Mouse (Mus musculus) liver (tissue): ENCODE measurements at regions not wholly inside any gene's neighbourhood (a gene's known extent, or its start where the extent isn't known, plus 50 kb on each side); places are given as distances from the start of the nearest gene placed in this dataset.

Experiments used
- DNase-seq: peaks from one replicate; pipeline ENCODE4 v3.0.0-alpha.2; 2020; ENCODE audit warnings: mixed read lengths

DNA sequence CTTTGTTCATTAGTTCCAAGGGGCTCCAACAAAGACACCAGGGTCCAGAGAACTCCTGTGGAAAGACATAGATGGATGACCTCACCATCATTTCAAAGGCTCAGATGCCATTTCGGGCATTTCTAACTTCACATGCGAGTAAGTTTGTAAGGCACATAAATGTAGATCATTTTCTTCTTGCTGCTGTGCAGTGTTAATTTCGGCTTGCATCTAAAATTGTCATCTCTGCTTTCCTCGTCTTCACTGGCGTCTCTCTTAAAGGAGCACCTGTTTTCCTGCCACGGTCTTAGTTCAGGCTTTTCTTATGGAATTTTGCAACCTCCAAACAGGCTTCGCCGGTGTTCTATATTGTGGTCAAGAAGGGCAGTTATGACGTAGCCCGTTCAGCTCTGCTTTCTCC is 280.6 kb upstream of the Prickle1 start:
- no peak for DNase-seq

DNA sequence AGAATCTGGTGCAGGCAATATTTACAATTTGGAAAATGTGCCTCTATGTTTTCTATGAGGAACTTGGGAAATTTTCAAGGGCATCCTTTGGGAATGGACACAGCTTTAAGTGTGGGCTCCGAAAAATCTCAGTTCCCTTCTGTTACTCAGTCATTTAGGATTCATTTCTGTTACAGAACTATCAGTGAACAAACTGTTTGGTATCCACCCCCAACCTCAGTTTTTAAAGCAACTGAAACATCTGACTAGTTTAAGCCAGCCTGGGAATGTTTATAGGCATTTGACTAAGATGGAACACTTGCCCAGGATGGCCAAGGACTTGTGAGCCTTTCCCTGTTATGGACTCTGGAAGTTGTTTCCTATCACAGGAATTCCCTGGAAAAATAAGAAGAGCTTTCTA is 280.0 kb upstream of the Prickle1 start:
- no peak for DNase-seq

DNA sequence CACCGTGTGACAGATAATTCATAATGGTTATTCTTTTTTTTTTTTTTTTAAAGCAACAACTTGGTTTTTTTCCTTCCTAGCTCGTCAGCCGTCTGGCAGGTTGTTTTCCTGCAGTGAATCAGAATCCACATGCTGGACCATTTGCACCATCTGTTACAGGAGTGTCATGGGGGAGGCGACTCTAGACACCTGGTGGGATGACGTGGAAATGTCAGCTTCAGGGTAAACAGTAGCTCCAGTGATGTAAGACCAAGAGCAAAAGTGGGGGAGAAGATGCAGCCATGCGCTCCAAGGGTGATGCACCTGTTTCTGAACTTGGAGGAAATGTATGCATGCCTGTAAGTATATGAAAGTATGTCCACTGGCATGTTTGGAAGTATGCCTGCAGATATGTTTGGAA is 278.5 kb upstream of the Prickle1 start:
- DNase-seq: no peak

DNA sequence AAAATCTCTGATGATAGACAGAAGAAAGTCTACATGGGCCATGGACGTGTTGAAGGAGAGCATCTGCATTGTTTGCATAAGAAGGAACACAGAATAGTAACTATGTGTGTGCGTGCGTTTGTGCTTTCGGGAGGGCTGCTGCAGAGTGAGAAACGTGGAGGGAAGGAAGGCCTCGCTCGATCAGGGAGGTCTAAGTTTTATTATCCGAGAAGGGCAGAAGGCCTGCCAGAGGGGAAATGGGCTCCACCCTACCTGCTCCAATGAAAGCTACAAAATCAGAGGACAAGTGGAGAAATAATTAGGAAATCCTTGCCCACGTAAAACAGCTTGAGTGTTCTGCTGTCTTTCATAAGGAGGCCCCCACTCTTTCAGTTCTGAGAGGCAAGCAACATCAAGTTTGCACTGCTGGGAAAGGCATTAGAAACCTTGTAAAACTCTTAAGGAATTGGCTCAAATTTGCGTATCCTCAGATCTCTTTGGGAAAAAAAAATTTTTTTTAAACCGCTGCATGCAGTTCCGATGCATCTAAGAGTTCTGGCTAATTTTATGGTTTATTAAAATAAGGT is 261.7 kb upstream of the Prickle1 start:
- DNase-seq: no peak

DNA sequence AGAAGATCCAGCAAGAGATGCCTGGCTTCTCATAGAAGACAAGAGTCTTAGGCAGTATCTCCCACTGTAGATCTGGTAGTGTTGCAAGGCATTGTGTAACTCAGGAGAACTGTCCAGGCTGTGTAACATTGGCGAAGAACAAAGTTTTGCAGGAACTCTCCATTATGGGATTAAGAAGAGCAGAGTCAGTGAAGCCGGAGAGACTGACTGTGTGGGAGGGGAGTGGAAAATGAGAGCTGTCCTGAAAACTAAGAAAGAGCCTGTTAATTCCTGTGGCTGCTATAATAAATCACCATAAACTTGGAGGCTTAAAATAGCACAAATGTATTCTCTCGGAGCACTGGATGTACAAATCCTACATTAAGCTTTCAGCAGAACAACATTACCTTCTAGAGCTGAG is 257.5 kb upstream of the Prickle1 start:
- no peak for DNase-seq

DNA sequence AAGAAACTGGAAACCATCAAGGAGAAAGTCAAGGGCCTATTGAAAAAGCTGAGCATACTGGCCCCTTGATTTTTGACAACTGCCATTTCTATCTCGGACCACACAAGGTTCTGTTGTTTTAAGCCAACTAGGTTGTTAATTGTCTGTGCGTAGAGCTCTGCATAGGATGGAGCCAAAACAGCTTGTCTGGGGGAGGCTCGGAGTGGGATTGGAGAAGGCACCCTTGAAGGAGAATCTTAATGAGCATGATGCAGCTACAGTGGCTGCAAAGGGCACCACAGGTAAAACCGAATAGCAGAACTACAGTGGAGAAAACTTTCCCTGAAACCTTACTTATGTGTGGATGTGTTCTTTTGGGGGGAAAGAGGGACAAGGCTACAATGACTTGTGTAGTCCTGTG is 256.4 kb upstream of the Prickle1 start:
- DNase-seq: no peak

DNA sequence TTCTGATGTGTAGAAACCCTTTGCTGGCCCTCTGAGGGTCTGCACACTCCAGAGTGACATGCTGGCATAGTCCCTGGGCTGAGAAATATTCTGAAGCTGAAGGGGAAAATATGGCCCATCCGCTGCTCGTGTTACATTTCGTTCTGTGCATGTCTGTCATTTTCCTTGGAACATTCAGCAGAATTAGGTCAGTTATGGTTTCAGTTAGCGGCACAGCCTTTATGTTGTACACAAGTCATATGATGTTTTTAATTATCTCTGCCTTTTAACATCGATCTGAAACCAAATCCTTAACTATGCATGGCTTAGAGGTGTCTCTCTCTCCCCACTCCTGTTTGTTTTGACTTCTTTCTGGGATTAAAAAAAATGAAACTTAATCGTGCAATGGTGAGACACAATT is 254.7 kb upstream of the Prickle1 start:
- DNase-seq: no peak

DNA sequence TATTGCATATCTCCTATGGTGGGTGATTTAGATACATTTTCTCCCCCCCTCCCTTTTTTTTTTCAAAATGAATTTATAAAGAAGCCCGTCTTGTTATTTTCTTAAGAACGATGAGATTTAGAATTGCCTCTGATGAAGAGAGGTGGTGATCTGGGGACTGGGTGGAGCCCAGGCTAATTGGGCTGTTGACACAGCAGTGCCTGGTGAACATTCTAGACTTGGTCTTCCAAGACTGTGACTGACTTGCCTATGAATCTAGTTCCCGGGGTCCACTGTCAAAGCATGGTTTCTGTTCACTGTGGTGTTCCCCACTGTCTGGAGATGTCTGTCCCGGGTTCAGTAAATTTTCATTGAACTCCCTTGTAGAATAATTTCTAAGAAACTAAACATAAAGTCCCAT is 253.1 kb upstream of the Prickle1 start:
- DNase-seq: no peak

DNA sequence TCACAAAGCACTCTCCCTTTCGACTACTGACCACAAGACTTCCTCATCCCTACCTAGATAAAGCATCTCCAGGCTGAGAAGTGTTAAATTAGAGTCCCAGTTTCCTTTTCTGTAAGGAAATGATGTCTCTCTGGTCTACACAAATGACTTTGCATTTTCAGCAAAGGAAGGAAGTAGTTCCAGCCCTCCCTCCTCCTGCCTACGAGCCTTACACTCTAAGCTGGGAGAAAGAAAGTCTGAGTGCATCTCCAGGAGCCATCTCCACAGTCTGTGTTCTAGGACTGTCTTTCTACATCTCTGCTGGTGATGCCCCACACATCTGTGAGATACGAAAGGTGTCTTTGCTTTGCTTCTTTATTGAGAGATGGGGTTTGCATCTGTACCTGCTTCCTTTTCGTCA is 251.1 kb upstream of the Prickle1 start:
- no peak for DNase-seq

DNA sequence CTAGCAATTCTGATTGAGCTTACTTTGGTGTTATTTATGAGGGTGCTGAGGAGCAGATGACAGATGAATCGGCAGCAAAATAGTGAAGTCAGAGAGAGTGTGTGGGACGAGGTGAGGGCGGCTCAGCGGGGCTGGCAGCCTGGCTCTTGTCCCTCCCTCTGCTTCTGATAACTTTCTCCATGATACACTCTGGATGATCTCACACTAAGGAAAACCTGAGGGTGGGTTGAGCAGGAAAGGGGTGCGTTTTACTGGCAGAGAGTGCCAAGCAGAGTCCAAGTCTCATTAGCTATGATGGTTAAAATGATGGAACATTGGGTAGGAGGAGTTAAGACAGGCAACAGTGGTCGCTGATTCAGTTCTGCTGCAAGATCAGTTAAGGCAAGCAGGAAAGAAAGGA is 250.1 kb upstream of the Prickle1 start:
- no peak for DNase-seq

DNA sequence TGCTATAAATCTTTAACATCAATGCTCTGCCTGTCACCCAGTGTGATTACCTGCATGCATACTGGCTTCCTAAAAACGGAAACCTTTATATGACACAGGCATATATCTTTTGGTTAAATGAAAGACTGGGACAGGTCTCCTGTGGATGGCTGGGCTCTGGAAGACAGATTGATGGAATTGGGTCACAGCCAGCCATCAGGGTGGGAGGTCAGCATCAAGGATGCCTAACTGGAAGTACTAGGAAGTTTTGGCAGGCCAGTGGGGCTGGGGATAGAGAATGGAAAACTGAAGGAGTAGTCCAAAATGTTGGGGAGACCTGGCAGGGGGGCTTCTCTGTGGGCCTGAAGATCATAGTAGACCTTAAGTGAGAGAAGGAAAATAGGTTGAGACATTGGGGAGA is 237.3 kb upstream of the Prickle1 start:
- no peak for DNase-seq

DNA sequence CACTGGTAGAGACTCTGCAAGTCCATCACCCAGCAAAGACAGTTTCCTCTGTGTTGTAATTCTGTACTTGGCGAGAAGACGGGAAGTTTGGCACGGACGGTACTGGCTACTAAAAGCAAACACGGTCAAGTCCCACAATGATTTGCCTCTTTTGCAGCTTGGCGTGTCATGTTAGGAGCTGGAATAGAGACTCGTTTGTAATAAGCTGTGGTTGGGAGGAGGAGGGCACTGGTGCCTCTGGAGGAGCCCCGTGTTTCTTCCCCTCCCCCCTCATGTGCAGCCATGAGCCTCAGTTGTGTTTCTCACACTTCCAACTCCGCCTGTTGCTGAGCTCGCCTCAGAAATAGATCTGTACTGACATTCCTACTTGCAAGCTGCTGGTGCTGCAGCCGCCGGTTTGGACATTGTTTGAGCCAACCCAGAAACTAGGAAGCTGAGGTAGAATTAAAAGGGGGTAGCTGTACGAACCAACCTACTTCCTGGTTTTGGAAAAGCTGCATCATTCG is 236.8 kb upstream of the Prickle1 start:
- DNase-seq: no peak

DNA sequence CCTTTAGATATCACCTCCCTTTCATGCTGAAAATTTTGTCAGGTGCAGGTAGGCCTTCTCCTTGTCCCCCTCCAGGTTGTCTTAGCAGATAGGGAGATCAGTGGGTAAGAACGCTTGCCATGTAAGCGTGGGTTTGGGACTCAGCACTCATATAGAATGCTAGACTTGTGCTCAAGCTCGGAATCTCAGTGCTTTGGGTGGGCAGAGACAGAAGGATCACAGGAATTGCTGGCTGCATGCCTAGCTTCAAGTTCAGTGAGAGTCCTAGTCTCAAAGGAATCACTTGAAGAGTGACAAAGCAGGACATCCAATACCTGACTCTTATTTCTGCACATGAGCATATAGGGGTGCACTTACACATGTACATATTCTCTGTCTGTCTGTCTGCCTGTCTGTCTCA is 235.5 kb upstream of the Prickle1 start:
- DNase-seq: no peak

DNA sequence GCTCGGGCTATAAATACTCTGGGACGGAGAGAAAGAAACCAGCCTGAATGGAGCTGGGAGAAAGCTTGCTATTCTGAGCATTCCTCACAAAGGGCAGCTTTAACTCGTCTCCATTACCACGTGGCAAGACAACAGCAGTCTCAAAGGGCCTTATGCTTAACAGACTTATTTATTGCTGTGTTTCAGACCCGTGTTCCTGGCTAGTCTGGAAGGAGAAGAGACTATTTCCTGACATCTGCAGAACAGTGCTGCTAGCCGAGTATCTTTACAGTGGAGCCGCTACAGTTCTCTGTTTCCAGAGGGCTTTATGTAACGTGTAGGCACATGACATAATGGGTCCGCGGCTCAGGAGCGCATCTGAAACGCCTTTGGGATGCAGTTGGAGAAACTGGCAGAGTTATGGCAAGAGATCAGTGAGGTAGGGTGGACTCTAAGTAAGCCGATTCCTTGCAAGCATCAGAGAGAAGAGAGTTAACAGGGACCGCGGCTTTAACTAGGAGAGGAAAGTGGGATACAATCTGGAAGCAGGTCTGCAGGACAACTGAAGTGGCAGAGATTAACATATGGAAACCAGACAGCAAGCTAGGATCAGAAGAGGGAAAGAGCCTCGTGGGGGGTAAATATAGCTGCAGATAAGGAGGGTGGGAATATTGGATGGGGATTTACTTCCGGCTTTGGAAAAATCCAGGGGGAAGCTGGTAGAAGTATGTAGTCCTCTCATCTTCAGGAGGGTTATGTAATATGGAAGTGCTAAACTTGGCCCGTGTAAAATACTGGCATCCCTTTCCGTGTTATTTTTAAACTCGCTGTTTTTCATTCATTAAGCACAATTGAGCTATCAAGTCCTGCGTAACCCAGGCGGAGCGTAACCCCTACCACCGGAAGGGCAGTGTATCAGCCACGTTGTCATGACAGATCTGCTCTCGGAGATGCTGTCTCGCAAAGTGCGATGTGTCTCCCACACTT is 229.3 kb upstream of the Prickle1 start:
- no peak for DNase-seq

DNA sequence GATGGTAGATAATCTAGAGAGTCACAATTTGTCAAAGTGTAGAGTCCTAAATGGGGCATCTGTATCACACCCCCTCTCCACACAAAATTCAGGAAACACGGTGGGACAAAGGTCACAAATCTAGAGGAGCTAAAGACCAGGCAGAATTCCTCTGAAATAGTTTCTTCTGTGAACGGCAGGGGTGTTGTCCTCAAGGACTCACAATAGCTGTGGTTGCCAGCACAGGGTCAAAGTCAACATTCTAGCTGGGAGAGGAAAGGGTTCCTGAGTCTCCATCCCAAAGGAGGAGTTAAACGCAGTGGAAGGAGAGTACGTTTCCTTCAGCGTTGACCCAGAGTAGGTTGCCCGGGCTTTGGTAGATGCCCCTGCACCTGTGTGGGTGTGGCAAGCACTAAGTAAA is 225.5 kb upstream of the Prickle1 start:
- no peak for DNase-seq

DNA sequence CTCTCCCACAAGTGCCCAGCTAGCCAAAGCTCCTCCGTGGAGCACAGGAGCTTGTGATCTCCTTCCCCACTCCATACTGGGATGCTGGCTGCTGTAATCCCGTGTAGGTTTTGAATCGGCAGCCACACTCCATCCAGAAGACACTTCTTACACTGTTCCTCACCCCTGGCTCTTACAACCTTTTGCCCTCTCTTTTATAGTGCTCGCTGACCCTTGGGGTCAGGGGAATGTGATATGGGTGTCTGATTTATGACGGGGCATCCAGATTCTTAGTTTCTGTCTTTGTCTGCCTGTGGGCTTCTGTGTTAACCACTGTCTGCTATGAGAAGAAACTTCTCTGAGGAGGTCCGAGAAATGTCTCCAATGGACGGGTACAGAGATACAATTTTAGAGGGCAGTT is 216.3 kb upstream of the Prickle1 start:
- no peak for DNase-seq

DNA sequence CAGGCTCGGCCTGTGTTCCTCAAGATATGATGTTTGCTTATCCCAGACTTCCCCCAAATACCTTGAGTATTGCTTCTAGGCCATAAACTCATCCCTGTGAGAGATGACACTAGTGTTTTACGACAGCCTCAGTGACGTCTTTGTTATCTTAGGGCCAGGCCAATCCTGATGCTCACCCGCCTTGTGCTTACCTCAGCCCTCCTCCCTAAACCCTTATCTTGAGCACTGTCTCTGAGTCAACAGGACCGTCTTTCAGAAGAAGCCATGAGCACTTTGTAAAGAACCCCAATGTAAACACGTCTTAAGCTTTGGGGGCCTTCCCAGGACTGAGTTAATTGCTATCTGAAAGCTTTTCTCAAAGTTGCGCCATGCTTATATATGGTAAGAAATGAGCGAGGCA is 212.3 kb upstream of the Prickle1 start:
- no peak for DNase-seq

DNA sequence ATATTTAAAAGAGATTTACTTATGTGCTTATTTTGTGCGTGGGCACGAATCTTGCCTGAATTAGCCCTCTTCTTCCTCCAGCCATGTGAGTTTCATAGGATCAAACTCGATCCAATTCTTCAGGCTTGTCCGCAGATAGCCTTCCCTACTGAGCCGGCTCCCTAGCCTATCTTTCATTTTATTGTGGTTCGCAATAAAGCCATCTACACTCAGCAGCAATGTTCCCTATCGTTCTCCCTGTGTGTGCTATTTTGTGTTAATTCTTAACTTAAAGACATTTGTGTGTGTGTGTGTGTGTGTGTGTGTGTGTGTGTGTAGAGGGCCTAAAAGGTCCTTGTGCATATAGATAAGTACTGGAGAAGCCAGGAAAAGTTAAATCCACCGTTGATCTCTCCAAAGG is 211.8 kb upstream of the Prickle1 start:
- DNase-seq: no peak

DNA sequence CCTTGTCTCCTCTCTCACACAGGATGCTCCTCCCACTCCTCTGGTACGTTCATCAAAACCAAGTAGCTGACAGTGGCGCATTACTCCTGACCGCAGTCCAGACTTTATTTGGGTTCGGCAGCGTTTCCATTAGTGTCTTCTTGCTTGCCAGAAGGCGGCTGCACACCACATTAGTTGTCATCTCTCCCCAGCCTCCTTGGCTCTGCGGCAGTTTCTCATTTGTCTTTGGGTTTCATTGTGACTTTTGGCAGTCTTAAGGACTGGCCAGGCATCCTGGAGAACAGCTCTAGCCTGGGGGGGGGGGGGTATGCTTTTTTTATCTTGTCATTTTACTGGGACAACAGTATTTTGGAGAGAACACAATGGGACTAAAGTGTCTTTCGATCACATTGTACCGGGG is 209.0 kb upstream of the Prickle1 start:
- no peak for DNase-seq

DNA sequence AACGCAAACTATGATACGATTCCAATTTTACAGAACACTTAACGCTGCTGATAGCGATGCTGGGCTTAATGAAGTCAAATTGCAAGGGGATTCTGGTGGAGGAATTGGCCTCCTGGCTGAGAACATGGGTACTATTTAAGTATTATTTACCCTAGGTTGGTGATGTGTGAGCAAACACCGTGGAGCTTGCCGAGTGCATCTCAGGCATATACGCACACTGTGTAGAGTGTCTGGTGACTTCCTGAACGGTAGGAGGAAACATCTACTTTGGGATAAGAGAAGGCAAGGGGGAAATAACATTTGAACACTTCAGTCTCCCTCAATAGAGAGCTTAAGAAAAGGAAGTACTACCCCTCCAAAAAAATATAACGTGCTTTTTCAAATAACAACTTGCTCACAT is 194.8 kb upstream of the Prickle1 start:
- no peak for DNase-seq

DNA sequence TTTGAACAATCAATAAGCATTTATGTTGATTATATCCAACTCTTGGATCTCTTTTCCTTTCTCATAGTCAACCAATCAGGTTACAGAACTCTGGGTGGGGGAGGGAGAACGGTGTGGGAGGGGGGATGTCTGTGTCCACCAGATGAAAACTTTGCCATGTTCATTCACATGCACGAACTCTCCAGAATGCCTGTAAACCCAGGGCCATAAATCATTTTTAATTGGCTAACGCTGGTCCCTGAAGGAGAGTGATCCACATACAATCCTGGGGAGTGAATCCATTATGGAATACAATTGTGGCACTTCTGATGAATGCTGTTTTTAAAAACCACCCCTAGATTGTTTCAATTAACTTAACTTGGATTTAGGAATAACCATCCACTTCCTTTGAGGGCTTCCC is 194.1 kb upstream of the Prickle1 start:
- DNase-seq: no peak

DNA sequence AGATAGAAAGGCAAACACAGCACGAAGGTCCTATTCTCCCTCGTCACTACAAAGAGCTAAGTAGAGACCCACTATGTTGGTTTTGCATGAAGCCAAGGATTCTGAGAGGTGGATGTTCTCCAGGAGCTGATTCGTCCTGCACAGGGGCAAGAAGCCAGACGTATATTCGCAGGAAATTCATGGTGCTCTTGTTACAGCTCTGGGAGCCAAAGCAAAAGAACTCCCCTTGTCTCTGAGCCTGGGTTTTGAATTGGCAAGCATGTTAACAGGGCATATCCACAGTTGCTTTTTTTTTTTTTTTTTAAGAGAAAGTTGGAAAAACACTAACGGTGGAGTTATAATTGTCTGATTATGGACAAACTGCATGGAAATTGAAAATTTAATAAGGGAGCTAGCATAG is 191.7 kb upstream of the Prickle1 start:
- no peak for DNase-seq

DNA sequence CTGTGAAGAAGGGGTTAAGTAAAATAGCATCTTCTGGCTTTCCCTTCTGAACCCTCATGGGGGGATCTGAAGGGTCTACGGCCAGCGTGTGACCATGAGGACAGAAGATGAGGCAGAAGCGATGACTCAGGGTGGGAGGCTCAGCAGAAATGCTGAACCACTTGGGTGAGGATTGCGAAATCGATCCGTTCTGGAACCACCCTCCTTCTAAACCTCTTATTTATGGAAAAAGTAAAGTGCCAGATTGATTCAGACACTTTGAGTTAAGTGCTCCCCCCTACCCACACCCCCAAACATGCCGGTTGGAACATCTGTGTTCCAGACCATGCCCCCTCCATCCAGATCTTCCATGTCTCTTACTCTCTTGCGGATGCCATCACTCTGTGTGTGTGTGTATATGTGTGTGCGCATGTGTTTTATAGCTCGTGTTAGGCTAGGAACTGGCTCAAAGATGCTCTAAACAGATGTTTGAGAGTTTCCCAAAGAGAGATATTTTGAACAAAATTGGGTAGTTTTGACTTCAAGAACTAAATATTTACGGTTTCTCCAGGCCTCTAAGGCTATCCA is 190.2 kb upstream of the Prickle1 start:
- DNase-seq: no peak

DNA sequence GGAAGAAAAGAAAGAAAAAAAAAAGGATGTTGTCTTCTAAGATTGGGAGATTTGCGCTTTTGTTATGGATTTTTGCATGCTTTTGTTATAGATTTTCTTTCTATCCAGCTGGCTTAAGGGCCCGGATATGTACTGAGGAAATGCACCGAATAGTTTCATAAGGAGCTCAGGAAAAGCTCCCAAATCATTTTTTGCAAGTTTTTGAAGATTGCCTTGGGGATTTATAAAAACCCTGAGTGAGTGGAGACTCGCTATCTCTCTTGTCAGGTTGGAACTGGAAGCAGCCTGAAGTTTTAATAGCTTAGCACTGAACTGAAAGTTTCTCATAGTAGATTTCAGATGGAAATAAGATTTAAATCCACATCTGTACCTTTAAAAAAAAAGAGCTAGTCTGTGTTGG is 188.0 kb upstream of the Prickle1 start:
- DNase-seq: no peak
